Mouse (Mus musculus) ES-Bruce4 (cell line): Measurements from ENCODE around the gene Nrp1.

Source experiments
- CTCF ChIP-seq: IDR thresholded peaks from one replicate; pipeline ENCODE4 v1.8.1; 2011; ENCODE audit warnings: low read depth, low read length
- POLR2A ChIP-seq: IDR thresholded peaks from one replicate; pipeline ENCODE4 v1.8.1; 2011; ENCODE audit warnings: low read length; ENCODE audit not compliant: insufficient read depth

- TF ChIP-seq POLR2A (no peak), CTCF (no peak)
Observed at GRCm38 (mm10) chr8:128375291-128375690, 16.9 kb downstream of the Nrp1 start.
